Mouse (Mus musculus) olfactory bulb, adult 2 months (tissue): Measurements from ENCODE around the gene Hgfac. TPM values are rescaled to one million over a fixed set of nuclear protein-coding genes. Genes with fewer than 3 reads are reported as not detected.

ENCODE experiments used
- H3K27ac ChIP-seq: fragments of 200-500 bp; 2 replicates; pipeline ENCODE4 v1.5.1; 2012; ENCODE audit warnings: low read depth, low read length; ENCODE audit not compliant: insufficient read depth
- H3K4me1 ChIP-seq: fragments of 200-500 bp; 2 replicates; pipeline ENCODE4 v1.6.1; 2012; ENCODE audit warnings: low read length; ENCODE audit not compliant: control insufficient read depth, insufficient read depth
- H3K4me3 ChIP-seq: fragments of 200-500 bp; 2 replicates; pipeline ENCODE4 v1.5.1; 2012; ENCODE audit warnings: mild to moderate bottlenecking, low read depth, low read length, moderate library complexity; ENCODE audit not compliant: insufficient read depth
- CTCF ChIP-seq: fragments of 200-500 bp; IDR thresholded peaks from 2 replicates; pipeline ENCODE4 v1.5.1; 2012; ENCODE audit warnings: low read depth, mild to moderate bottlenecking, low read length, moderate library complexity; ENCODE audit not compliant: insufficient read depth
- POLR2A ChIP-seq: fragments of 200-500 bp; IDR thresholded peaks from 2 replicates; pipeline ENCODE4 v1.6.1; 2012; ENCODE audit warnings: mild to moderate bottlenecking, low read depth, low read length, moderate library complexity; ENCODE audit not compliant: insufficient read depth
- WGBS: fragments of 180-500 bp; shearing (Covaris S2); methylation state at CpG from one replicate; pipeline ENCODE4 v1.1.7; 2018; 5-methylcytosine and 5-hydroxymethylcytosine counted together
- polyA plus RNA-seq: library from polyadenylated mRNA; stranded (reverse); fragments of >200 nt; gene quantifications from 2 replicates; pipeline ENCODE4 v1.2.4, GENCODE M21; 2012; ENCODE audit warnings: low replicate concordance; ENCODE audit not compliant: missing spikeins, insufficient read depth, insufficient read length

Gene Hgfac
- polyA plus RNA-seq, 1 experiment = not detected

GRCm38 (mm10) chr5:35033619-35034018 lies 7.7 kb upstream of the Hgfac start:
- WGBS = 75% methylated on average over 1 of the region's 1 CpGs
- Histone ChIP-seq H3K4me1 (peaks cover 11% of the 10 kb centered on the region), H3K27ac (no peak overlapping the region), H3K4me3 (no peak overlapping the region)
- TF ChIP-seq POLR2A (no peak), CTCF (no peak)

GRCm38 (mm10) chr5:35035141-35035540 lies 6.2 kb upstream of the Hgfac start:
- 92% methylated on average over 5 of the region's 5 CpGs for WGBS
- no peak overlapping the region for H3K4me3 ChIP-seq
- no peak for TF ChIP-seq CTCF
- TF ChIP-seq POLR2A = no peak
- no peak overlapping the region for H3K27ac ChIP-seq
- H3K4me1 ChIP-seq = peaks cover 10% of the 10 kb centered on the region; the same call in 1 of the 2 replicates

- peaks cover 10% of the 10 kb centered on the region; the same call in 1 of the 2 replicates for H3K4me1 ChIP-seq
- TF ChIP-seq CTCF = no peak
- no peak for TF ChIP-seq POLR2A
- 84% methylated on average over 4 of the region's 4 CpGs for WGBS
Measured at GRCm38 (mm10) chr5:35035795-35036194, 5.5 kb upstream of the Hgfac start.

GRCm38 (mm10) chr5:35037438-35037837 lies 3.9 kb upstream of the Hgfac start:
- TF ChIP-seq CTCF (no peak), POLR2A (no peak)
- Histone ChIP-seq H3K4me3 (no peak overlapping the region), H3K27ac (no peak overlapping the region), H3K4me1 (peaks cover 7% of the 10 kb centered on the region; the same call in 1 of the 2 replicates)

More at GRCm38 (mm10) chr5:35035795-35036194, 5.5 kb upstream of the Hgfac start:
- H3K4me3 ChIP-seq = no peak overlapping the region
- H3K27ac ChIP-seq = no peak overlapping the region

GRCm38 (mm10) chr5:35042431-35043109 lies 1.3 kb downstream of the Hgfac start:
- no peak for TF ChIP-seq POLR2A
- no peak for TF ChIP-seq CTCF
- Histone ChIP-seq H3K4me1 (peaks cover 3% of the 10 kb centered on the region; the same call in 1 of the 2 replicates), H3K27ac (no peak overlapping the region), H3K4me3 (no peak overlapping the region)
- WGBS = 79% methylated on average over 10 of the region's 10 CpGs

- Histone ChIP-seq H3K4me1 (peaks cover 3% of the 10 kb centered on the region; the same call in 1 of the 2 replicates), H3K4me3 (no peak overlapping the region), H3K27ac (no peak overlapping the region)
- TF ChIP-seq CTCF = no peak; the same call in 1 of the 2 replicates
- no peak for TF ChIP-seq POLR2A
- 12% methylated on average over 1 of the region's 1 CpGs for WGBS
Measured at GRCm38 (mm10) chr5:35043110-35043451, 1.8 kb downstream of the Hgfac start.

GRCm38 (mm10) chr5:35050541-35050940 lies 9.2 kb downstream of the Hgfac start:
- no peaks in the 10 kb centered on the region for H3K4me1 ChIP-seq
- 87% methylated on average over 5 of the region's 5 CpGs for WGBS
- no peak overlapping the region for H3K27ac ChIP-seq
- TF ChIP-seq POLR2A (no peak), CTCF (no peak)
- no peak overlapping the region for H3K4me3 ChIP-seq

- no peak overlapping the region for H3K4me3 ChIP-seq
- TF ChIP-seq POLR2A (no peak), CTCF (no peak)
- 99% methylated on average over 3 of the region's 3 CpGs for WGBS
- H3K4me1 ChIP-seq = peaks cover 23% of the 10 kb centered on the region
- H3K27ac ChIP-seq = no peak overlapping the region
Measured at GRCm38 (mm10) chr5:35054628-35055027, 13.3 kb downstream of the Hgfac start.

GRCm38 (mm10) chr5:35055076-35055475 lies 13.8 kb downstream of the Hgfac start:
- Histone ChIP-seq H3K4me1 (peaks cover 23% of the 10 kb centered on the region), H3K27ac (no peak overlapping the region), H3K4me3 (no peak overlapping the region)
- TF ChIP-seq CTCF (no peak), POLR2A (no peak)
- 55% methylated on average over 12 of the region's 12 CpGs for WGBS
